Mouse (Mus musculus) embryonic facial prominence, embryonic 10.5 days (tissue): Measurements from ENCODE around the gene Vps4b. TPM values are rescaled to one million over a fixed set of nuclear protein-coding genes. Genes with fewer than 3 reads are reported as not detected.
A peak's percentile ranks its signal among the peaks of the same experiment; 100 is the strongest.
"Not testable (repeated sequence)": the region's sequence is repeated elsewhere in the genome, so short reads cannot be mapped to it uniquely, and the experiment has no call there.

Experiments
- DNase-seq: peaks from one replicate; pipeline ENCODE4 v3.0.0-alpha.2; 2017; ENCODE audit warnings: low spot score
- H3K27ac ChIP-seq: fragments of 300-500 bp; sonication (generic); replicated peaks from 2 replicates; pipeline ENCODE4 v1.5.1; 2016; ENCODE audit warnings: mild to moderate bottlenecking
- H3K27me3 ChIP-seq: fragments of 300-500 bp; sonication (generic); replicated peaks from 2 replicates; pipeline ENCODE4 v1.6.1; 2016; ENCODE audit warnings: low read depth, mild to moderate bottlenecking; ENCODE audit not compliant: poor library complexity, severe bottlenecking
- H3K36me3 ChIP-seq: fragments of 300-500 bp; sonication (generic); replicated peaks from 2 replicates; pipeline ENCODE4 v1.6.1; 2016; ENCODE audit warnings: mild to moderate bottlenecking, moderate library complexity
- H3K4me1 ChIP-seq: fragments of 300-500 bp; sonication (generic); 2 replicates; pipeline ENCODE4 v1.6.1; 2016
- H3K4me3 ChIP-seq: fragments of 300-500 bp; sonication (generic); 2 replicates; pipeline ENCODE4 v1.5.1; 2016; ENCODE audit warnings: mild to moderate bottlenecking, moderate library complexity
- H3K9me3 ChIP-seq: fragments of 300-500 bp; sonication (generic); 2 replicates; pipeline ENCODE4 v1.6.1; 2016; ENCODE audit warnings: mild to moderate bottlenecking
- WGBS: fragments of 180-500 bp; shearing (Covaris S2); methylation state at CpG from one replicate; pipeline ENCODE4 v1.1.7; 2016; 5-methylcytosine and 5-hydroxymethylcytosine counted together
- polyA plus RNA-seq: library from polyadenylated mRNA; unstranded; fragments of >200 nt; fragmentation: Nextera tagmentation; extraction: Ambion mirVana; gene quantifications from 2 replicates; pipeline ENCODE4 v1.2.1, GENCODE M21; 2016

Gene Vps4b
- polyA plus RNA-seq, 1 experiment from 2014 or later: 67.8 TPM

DNA sequence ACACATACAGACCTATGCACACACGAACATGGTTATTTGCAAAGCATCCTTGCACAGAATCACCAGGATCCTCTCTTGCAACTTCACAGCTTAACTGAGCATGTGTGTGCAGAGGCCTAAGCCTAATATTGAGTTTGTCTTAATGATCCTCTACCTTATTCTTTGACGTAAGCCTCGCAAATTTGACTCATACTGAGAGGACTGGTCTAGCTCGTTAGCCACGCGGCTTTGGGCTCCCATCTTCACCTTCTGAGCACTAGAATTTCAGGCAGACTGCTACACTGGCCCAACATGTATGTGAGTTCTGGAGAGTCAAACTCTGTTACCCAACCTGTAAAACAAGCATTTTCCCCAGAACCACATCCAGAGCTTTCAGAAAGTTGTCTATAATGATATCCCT is 53.5 kb downstream of the Vps4b start:
- 90% methylated on average over 6 of the region's 6 CpGs for WGBS
- Histone ChIP-seq H3K27me3 (no peaks in the 10 kb centered on the region), H3K27ac (no peak overlapping the region), H3K4me3 (no peak overlapping the region), H3K9me3 (no peaks in the 10 kb centered on the region), H3K36me3 (peaks cover 45% of the 10 kb centered on the region), H3K4me1 (no peaks in the 10 kb centered on the region)
- DNase-seq: no peak

DNA sequence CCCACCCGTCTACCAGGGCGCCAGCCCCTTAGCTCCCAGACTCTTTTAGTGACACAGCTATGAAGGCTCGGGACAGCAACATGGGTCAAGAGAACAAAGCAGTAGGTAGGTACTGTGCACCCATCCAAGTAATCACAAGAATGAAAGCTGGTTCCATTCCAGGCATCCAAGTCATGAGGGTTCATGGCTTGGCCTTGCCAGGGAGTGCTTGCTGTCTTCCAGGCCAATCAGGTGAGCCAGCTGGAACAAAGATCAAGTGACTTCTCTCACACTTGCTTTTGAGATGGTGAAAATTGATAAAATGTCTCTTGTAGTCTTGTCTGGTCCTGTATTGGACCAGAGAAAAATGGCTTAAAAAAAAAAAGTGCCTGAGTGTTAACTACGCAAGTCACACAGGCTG is 55.8 kb downstream of the Vps4b start:
- WGBS: 94% methylated on average over 4 of the region's 4 CpGs
- no peak overlapping the region for H3K4me3 ChIP-seq
- no peaks in the 10 kb centered on the region for H3K27me3 ChIP-seq
- H3K36me3 ChIP-seq: peaks cover 39% of the 10 kb centered on the region
- H3K4me1 ChIP-seq: no peaks in the 10 kb centered on the region
- H3K9me3 ChIP-seq: no peaks in the 10 kb centered on the region
- H3K27ac ChIP-seq: no peak overlapping the region
- DNase-seq: no peak

DNA sequence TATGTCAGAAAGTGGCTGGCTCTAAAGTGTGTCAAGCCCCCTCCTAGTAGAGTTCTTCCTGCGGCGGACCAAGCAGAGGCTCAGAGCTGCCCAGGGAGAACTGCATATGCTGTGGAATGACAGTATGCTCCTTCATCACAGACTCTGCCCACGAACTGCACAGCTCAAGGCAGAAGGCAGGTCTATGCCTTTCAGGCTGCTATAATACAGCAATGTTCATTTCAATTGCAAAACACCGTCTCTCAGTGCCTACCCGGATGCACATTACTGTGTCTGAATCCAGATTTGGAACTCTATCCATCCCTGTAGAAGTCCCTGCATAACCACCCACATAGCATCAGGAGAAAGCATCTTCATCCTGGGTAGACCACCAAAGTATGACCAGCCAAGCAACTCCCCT is 56.7 kb downstream of the Vps4b start:
- H3K4me1 ChIP-seq: no peaks in the 10 kb centered on the region
- no peak overlapping the region for H3K27ac ChIP-seq
- DNase-seq: no peak
- H3K9me3 ChIP-seq: no peaks in the 10 kb centered on the region
- WGBS: 92% methylated on average over 5 of the region's 5 CpGs
- H3K4me3 ChIP-seq: no peak overlapping the region
- no peaks in the 10 kb centered on the region for H3K27me3 ChIP-seq
- peaks cover 39% of the 10 kb centered on the region for H3K36me3 ChIP-seq

DNA sequence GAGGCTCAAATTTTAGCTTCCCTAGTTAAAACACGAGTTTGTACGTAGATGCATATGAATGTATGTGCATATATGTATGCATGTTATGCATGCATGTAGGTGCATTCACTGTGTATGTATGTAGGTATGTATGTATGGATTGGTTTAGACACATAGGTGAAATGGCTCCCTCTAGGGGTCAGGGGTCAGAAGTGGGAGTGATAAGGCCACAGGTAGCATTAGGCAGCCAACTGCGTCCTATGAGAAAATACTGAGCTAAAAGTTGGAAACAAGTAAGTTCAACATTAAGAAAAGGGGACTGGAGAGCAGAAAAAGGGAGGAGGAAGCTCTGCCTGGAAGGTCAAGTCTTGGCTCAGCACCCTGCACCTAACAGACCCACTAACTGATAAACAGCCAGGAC is 58.4 kb downstream of the Vps4b start:
- WGBS: 87% methylated on average over 3 of the region's 3 CpGs
- no peak overlapping the region for H3K27ac ChIP-seq
- no peak overlapping the region for H3K4me3 ChIP-seq
- H3K9me3 ChIP-seq: no peaks in the 10 kb centered on the region
- no peaks in the 10 kb centered on the region for H3K4me1 ChIP-seq
- DNase-seq: peak; percentile 20
- H3K27me3 ChIP-seq: no peaks in the 10 kb centered on the region
- peaks cover 47% of the 10 kb centered on the region for H3K36me3 ChIP-seq

DNA sequence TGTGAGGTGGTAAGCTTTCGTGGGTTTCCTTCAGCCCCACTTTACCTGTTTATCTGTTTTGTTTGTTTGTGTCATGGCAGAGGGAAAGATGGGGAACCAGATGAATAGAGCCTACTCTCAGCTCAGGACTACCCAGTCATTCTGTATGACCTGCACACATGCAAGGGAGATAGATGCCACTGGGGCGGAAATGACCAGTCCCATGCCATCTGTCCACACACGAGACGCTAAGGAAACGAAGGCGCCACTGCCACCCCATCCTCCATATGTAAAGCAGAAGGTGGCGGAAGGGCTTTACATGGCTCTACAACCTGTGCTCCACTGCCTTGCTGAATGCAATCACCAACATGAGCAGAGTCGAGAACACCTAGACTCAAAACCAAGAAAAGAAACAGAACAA is 60.3 kb downstream of the Vps4b start:
- no peaks in the 10 kb centered on the region for H3K9me3 ChIP-seq
- H3K27me3 ChIP-seq: no peaks in the 10 kb centered on the region
- no peak overlapping the region for H3K27ac ChIP-seq
- peaks cover 44% of the 10 kb centered on the region for H3K36me3 ChIP-seq
- H3K4me1 ChIP-seq: no peaks in the 10 kb centered on the region
- no peak for DNase-seq
- WGBS: 94% methylated on average over 8 of the region's 8 CpGs
- no peak overlapping the region for H3K4me3 ChIP-seq

DNA sequence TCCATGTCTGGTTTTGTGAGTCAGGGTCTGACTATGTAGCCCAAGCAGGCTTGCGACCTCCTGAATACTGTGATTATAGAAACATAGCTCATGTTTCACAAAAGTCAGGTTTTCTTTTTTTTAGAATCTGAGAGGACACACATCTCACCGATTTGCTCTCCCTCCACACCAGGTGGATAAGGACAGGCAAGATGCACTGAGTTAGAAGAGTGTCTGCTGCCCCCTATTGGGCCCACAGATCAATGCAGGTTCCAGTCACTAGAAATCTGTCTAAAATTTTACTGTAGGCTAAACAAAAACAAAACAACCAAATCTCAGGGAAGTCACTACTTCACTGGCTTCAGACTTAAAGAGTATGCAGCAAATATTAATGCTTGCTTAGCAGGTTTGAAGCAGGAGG is 60.9 kb downstream of the Vps4b start:
- no peaks in the 10 kb centered on the region for H3K9me3 ChIP-seq
- 61% methylated on average over 2 of the region's 2 CpGs for WGBS
- H3K4me1 ChIP-seq: no peaks in the 10 kb centered on the region
- H3K27me3 ChIP-seq: no peaks in the 10 kb centered on the region
- DNase-seq: peak; percentile 56
- H3K36me3 ChIP-seq: peaks cover 39% of the 10 kb centered on the region
- H3K27ac ChIP-seq: no peak overlapping the region
- no peak overlapping the region for H3K4me3 ChIP-seq

DNA sequence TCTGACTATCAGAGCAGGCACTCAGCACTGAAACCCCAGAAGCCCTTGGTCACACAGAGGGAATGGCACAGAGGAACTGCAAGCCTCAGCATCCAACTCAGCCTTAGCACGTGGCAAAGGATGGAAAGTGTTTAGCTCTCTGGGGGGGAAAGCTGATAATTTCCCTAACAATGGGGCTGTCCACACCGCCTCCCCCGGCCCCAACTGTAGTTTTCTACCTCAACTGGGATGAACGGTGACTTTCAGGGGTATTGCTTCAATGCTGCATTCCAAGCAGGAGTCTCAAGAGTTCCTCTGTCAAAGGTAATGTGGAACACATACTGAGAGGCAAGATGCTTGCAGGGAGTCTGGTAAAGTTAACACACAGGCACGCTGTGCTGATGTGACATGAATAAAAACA is 74.5 kb downstream of the Vps4b start:
- peaks cover 6% of the 10 kb centered on the region; the same call in 1 of the 2 replicates for H3K36me3 ChIP-seq
- no peaks in the 10 kb centered on the region for H3K4me1 ChIP-seq
- H3K27me3 ChIP-seq: no peaks in the 10 kb centered on the region
- WGBS: 28% methylated on average over 5 of the region's 5 CpGs
- DNase-seq: no peak
- H3K9me3 ChIP-seq: no peaks in the 10 kb centered on the region
- H3K27ac ChIP-seq: no peak overlapping the region
- H3K4me3 ChIP-seq: no peak overlapping the region

DNA sequence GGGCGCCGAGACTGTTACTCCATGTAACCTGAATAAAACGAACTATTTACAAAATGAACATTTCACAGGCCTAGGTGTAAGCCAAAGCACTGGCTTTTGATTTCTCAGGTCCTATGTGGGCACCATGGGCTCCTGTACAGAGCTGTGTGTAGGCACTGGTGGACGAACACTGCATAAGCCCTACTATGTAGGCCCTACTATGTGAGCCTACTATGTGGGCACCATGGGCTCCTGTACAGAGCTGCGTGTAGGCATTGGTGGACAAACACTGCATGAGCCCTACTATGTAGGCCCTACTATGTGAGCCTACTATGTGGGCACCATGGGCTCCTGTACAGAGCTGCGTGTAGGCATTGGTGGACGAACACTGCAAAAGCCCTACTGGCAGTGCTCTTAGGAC is 78.8 kb downstream of the Vps4b start:
- 78% methylated on average over 7 of the region's 7 CpGs for WGBS
- H3K9me3 ChIP-seq, H3K27ac ChIP-seq, H3K4me3 ChIP-seq, H3K27me3 ChIP-seq, H3K36me3 ChIP-seq, H3K4me1 ChIP-seq, DNase-seq: not testable (repeated sequence)

DNA sequence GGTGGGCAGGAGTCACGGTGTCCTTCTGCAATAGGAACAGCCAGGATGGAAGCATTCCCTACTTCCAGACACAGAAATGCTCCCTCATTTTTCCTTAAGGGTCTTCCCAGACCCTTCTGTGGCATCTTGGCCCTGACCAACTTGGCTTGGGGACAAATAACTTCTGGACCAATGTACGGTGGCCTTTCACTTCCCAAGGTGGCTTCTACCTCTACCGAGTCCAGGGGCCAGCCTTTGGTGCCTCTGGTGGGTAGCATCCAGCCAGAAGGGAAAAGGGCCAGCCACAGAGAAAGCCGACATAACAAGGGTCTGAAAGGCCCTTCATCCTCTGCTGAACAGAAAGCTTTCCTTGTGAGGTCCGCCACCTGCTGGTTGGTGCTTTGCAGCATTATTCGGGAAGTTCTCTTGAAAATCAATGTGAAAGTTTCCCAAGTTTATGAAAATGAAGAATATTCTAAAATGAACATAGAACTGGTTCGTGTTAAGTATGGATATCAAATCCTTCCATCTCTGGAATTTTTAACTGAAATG is 79.4 kb downstream of the Vps4b start:
- 34% methylated on average over 7 of the region's 7 CpGs for WGBS
- H3K27me3 ChIP-seq: peaks cover 6% of the 10 kb centered on the region
- H3K36me3 ChIP-seq: no peaks in the 10 kb centered on the region
- peaks cover 15% of the 10 kb centered on the region for H3K4me1 ChIP-seq
- no peaks in the 10 kb centered on the region for H3K9me3 ChIP-seq
- peak; percentile 72 for DNase-seq
- H3K27ac ChIP-seq: no peak overlapping the region; the same call in 1 of the 2 replicates
- no peak overlapping the region for H3K4me3 ChIP-seq

DNA sequence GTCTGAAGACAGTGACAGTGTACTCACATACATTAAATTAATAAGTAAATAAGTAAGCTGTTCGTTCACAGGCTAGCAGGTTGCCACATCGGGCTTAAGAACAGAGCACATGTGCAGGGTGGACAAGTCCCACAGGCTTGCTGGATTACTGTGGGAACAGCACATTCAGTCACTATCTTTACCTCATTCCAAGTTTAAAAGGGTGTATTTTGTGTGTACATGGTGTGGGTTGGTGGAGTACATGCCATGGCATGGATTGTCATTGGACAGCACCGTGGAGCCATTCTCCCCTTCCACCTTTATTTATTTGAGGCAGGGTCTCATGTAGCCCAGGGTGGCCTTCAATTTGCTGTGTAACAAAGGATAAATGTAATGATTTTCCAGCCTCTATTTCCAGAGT is 80.4 kb downstream of the Vps4b start:
- Histone ChIP-seq H3K4me3 (no peak overlapping the region), H3K27ac (no peak overlapping the region), H3K27me3 (peaks cover 10% of the 10 kb centered on the region), H3K9me3 (no peaks in the 10 kb centered on the region), H3K4me1 (peaks cover 25% of the 10 kb centered on the region), H3K36me3 (no peaks in the 10 kb centered on the region)
- WGBS: 93% methylated on average over 3 of the region's 3 CpGs
- no peak for DNase-seq

DNA sequence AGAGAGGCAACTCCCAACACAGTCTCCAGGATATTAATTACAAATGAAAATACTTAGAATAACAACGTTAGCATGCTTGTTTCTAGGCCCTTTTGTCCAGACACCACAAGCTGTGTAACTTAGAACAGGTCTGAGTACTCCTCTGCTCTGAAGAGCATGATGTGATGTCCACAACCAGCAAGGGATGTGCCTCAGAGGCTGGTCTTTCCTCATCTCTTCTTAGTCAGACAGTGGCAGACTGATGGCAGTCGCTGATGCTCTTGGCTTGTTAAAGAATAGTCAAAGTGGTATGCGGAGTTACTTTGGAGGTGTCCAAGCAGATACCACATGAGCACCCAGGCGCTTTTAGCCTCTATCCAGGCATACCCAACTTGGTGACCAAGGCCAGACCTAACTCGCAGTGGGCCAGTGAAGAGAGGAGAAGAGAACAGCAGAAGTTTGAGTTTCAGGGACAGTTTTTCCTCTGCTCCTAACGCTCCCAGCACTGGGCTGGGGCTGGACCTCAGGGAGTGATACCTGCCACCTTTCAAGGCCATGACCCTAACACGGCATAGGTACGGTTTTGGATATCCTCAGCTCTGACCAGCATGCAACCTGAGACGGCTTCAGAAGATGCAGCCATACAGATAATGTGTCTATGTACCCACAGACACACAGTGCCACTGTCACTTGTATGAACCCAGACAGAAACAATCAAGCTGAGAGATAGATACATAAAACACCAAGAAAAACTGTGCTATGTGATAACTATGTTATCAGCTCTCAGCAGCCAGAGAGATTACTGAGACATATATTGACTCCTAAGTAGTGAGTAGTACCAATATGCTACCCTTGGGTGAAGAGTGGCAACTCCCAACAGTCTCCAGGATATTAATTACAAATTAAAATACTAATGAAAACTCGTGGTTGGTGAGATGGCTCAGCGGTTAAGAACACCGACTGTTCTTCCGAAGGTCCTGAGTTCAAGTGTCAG is 81.1 kb downstream of the Vps4b start:
- Histone ChIP-seq H3K27ac (peak overlapping the region; percentile 97; the same call in 1 of the 2 replicates), H3K4me1 (peaks cover 25% of the 10 kb centered on the region), H3K36me3 (no peaks in the 10 kb centered on the region), H3K4me3 (peak overlapping the region; percentile 80; the same call in 1 of the 2 replicates), H3K27me3 (peaks cover 10% of the 10 kb centered on the region), H3K9me3 (no peaks in the 10 kb centered on the region)
- 83% methylated on average over 13 of the region's 13 CpGs for whole genome bisulfite sequencing
- no peak for DNase-seq

DNA sequence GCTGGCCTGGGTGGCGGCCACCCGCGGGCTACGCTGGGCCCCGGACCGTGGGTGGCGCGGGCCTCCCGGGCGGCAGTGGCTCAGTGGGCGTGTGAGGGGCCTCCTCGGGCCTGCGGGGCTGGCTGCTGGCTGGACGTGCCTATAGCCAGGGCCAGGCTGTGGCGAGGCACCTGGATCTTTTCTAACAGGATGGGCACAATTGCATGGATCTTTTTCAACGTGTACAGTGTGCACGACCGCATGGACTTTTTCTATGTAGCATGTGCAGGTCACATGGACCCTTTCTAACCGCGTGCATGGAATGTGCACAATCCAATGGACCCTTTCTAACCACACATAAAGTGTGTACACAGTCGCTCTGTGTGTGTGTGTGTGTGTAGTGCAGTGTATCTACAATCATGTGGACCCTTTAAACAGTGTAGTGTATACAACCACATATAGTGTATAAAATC is 82.0 kb downstream of the Vps4b start:
- DNase-seq: no peak
- Histone ChIP-seq H3K27ac (peak overlapping the region; percentile 97), H3K36me3 (no peaks in the 10 kb centered on the region), H3K9me3 (no peaks in the 10 kb centered on the region), H3K4me3 (peak overlapping the region; percentile 80), H3K4me1 (peaks cover 25% of the 10 kb centered on the region), H3K27me3 (peaks cover 10% of the 10 kb centered on the region)
- 6% methylated on average over 21 of the region's 21 CpGs for WGBS
